Mouse (Mus musculus) forebrain, embryonic 14.5 days (tissue): ENCODE results near the gene Cdk5rap2. TPM values are rescaled to one million over a fixed set of nuclear protein-coding genes. Genes with fewer than 3 reads are reported as not detected.

ENCODE experiments used
- ATAC-seq: fragments of 200-750 bp; cut with Nextera tagmentation; 2 replicates; pipeline ENCODE4 v1.8.0; 2017; ENCODE audit warnings: mild to moderate bottlenecking, moderate library complexity
- DNase-seq: peaks from one replicate; pipeline ENCODE4 v3.0.0-alpha.2; 2015; ENCODE audit warnings: low spot score
- H3K27ac ChIP-seq: fragments of 300-500 bp; sonication (generic); 2 replicates; pipeline ENCODE4 v1.5.1; 2014; ENCODE audit warnings: low read depth, mild to moderate bottlenecking, control low read depth, low read length, moderate library complexity
- H3K27me3 ChIP-seq: fragments of 300-500 bp; sonication (generic); replicated peaks from 2 replicates; pipeline ENCODE4 v1.6.1; 2014; ENCODE audit warnings: low read length, control low read depth, mixed read lengths; ENCODE audit not compliant: control insufficient read depth, insufficient read depth
- H3K36me3 ChIP-seq: fragments of 300-500 bp; sonication (generic); 2 replicates; pipeline ENCODE4 v1.6.1; 2014; ENCODE audit warnings: low read length, control low read depth; ENCODE audit not compliant: control insufficient read depth, insufficient read depth
- H3K4me1 ChIP-seq: fragments of 300-500 bp; sonication (generic); 2 replicates; pipeline ENCODE4 v1.6.1; 2014; ENCODE audit warnings: antibody characterized with exemption, low read length, control low read depth; ENCODE audit not compliant: control insufficient read depth, insufficient read depth
- H3K4me2 ChIP-seq: fragments of 300-500 bp; sonication (generic); 2 replicates; pipeline ENCODE4 v1.6.1; 2014; ENCODE audit warnings: mild to moderate bottlenecking, control low read depth, low read length
- H3K4me3 ChIP-seq: fragments of 300-500 bp; sonication (generic); 2 replicates; pipeline ENCODE4 v1.5.1; 2014; ENCODE audit warnings: low read depth, low read length, control low read depth
- H3K9ac ChIP-seq: fragments of 300-500 bp; sonication (generic); 2 replicates; pipeline ENCODE4 v1.6.1; 2014; ENCODE audit warnings: mild to moderate bottlenecking, low read length, control low read depth, moderate library complexity
- H3K9me3 ChIP-seq: fragments of 300-500 bp; sonication (generic); replicated peaks from 2 replicates; pipeline ENCODE4 v1.6.1; 2016; ENCODE audit warnings: low read length, control low read depth, mixed read lengths; ENCODE audit not compliant: control insufficient read depth
- WGBS: fragments of 180-500 bp; shearing (Covaris S2); extraction: QIAGEN DNeasy Blood & Tissue Kit; methylation state at CpG from one replicate; pipeline ENCODE4 v1.1.7; 2014; 5-methylcytosine and 5-hydroxymethylcytosine counted together
- polyA plus RNA-seq: library from polyadenylated mRNA; unstranded; fragments of >200 nt; fragmentation: Nextera tagmentation; extraction: Ambion mirVana; gene quantifications from 2 replicates; pipeline ENCODE4 v1.2.1, GENCODE M21; 2014

Cdk5rap2 gene
- polyA plus RNA-seq, 1 experiment from 2014 or later: 14.7 TPM

GRCm38 (mm10) chr4:70365061-70365858, 45.0 kb downstream of the Cdk5rap2 start:
- H3K4me2 ChIP-seq: no peak overlapping the region
- DNase-seq: no peak
- no peaks in the 10 kb centered on the region for H3K4me1 ChIP-seq
- H3K9ac ChIP-seq: no peak overlapping the region
- ATAC-seq: peak; percentile 67; the same call in 1 of the 2 replicates
- H3K36me3 ChIP-seq: peaks cover 20% of the 10 kb centered on the region
- H3K27ac ChIP-seq: no peak overlapping the region
- WGBS: 38% methylated on average over 11 of the region's 11 CpGs
- H3K9me3 ChIP-seq: no peaks in the 10 kb centered on the region
- no peaks in the 10 kb centered on the region for H3K27me3 ChIP-seq
- H3K4me3 ChIP-seq: no peak overlapping the region

- peaks cover 39% of the 10 kb centered on the region for H3K36me3 ChIP-seq
- H3K27ac ChIP-seq: no peak overlapping the region
- ATAC-seq (no peak), DNase-seq (no peak)
- H3K4me3 ChIP-seq: no peak overlapping the region
- H3K4me2 ChIP-seq: no peak overlapping the region
- no peaks in the 10 kb centered on the region for H3K9me3 ChIP-seq
- 72% methylated on average over 4 of the region's 4 CpGs for WGBS
- H3K9ac ChIP-seq: no peak overlapping the region
- H3K27me3 ChIP-seq: no peaks in the 10 kb centered on the region
- no peaks in the 10 kb centered on the region for H3K4me1 ChIP-seq
Observed at GRCm38 (mm10) chr4:70361366-70361765, 48.9 kb downstream of the Cdk5rap2 start.

GRCm38 (mm10) chr4:70355659-70356350, 54.4 kb downstream of the Cdk5rap2 start:
- WGBS: 77% methylated on average over 9 of the region's 9 CpGs

GRCm38 (mm10) chr4:70354448-70354847, 55.8 kb downstream of the Cdk5rap2 start:
- no peak for DNase-seq

More at GRCm38 (mm10) chr4:70355659-70356350, 54.4 kb downstream of the Cdk5rap2 start:
- H3K4me1 ChIP-seq: no peaks in the 10 kb centered on the region
- H3K27ac ChIP-seq: no peak overlapping the region
- no peak overlapping the region for H3K9ac ChIP-seq
- H3K36me3 ChIP-seq: peaks cover 56% of the 10 kb centered on the region
- H3K9me3 ChIP-seq: no peaks in the 10 kb centered on the region
- H3K4me3 ChIP-seq: no peak overlapping the region
- peak; percentile 88 for ATAC-seq
- DNase-seq: peak; percentile 87
- no peak overlapping the region for H3K4me2 ChIP-seq
- no peaks in the 10 kb centered on the region for H3K27me3 ChIP-seq

GRCm38 (mm10) chr4:70353656-70354055, 56.6 kb downstream of the Cdk5rap2 start:
- no peaks in the 10 kb centered on the region for H3K27me3 ChIP-seq
- WGBS: 77% methylated on average over 3 of the region's 3 CpGs
- peaks cover 44% of the 10 kb centered on the region for H3K36me3 ChIP-seq
- DNase-seq (no peak), ATAC-seq (no peak)
- no peak overlapping the region for H3K9ac ChIP-seq
- no peak overlapping the region for H3K27ac ChIP-seq
- no peaks in the 10 kb centered on the region for H3K9me3 ChIP-seq
- H3K4me1 ChIP-seq: no peaks in the 10 kb centered on the region
- no peak overlapping the region for H3K4me3 ChIP-seq
- no peak overlapping the region for H3K4me2 ChIP-seq

More at GRCm38 (mm10) chr4:70354448-70354847, 55.8 kb downstream of the Cdk5rap2 start:
- H3K27me3 ChIP-seq: no peaks in the 10 kb centered on the region
- H3K9me3 ChIP-seq: no peaks in the 10 kb centered on the region
- no peak overlapping the region for H3K4me3 ChIP-seq
- H3K9ac ChIP-seq: no peak overlapping the region
- ATAC-seq: no peak
- no peak overlapping the region for H3K4me2 ChIP-seq
- peaks cover 43% of the 10 kb centered on the region for H3K36me3 ChIP-seq
- WGBS: 84% methylated on average over 14 of the region's 14 CpGs
- no peak overlapping the region for H3K27ac ChIP-seq
- no peaks in the 10 kb centered on the region for H3K4me1 ChIP-seq

GRCm38 (mm10) chr4:70335444-70336144, 74.6 kb downstream of the Cdk5rap2 start:
- peaks cover 3% of the 10 kb centered on the region; the same call in 1 of the 2 replicates for H3K4me1 ChIP-seq
- H3K27me3 ChIP-seq: no peaks in the 10 kb centered on the region
- H3K36me3 ChIP-seq: 0 out of 2 replicates have a peak, but pooled peaks cover 9% of the 10 kb centered on the region
- no peak overlapping the region for H3K9ac ChIP-seq
- WGBS: 53% methylated on average over 11 of the region's 11 CpGs
- H3K9me3 ChIP-seq: no peaks in the 10 kb centered on the region
- no peak overlapping the region for H3K4me2 ChIP-seq
- ATAC-seq (no peak), DNase-seq (no peak)
- no peak overlapping the region for H3K4me3 ChIP-seq
- no peak overlapping the region for H3K27ac ChIP-seq

- Histone ChIP-seq H3K9ac (no peak overlapping the region), H3K4me3 (no peak overlapping the region), H3K36me3 (0 out of 2 replicates have a peak, but pooled peaks cover 9% of the 10 kb centered on the region), H3K27ac (no peak overlapping the region), H3K27me3 (no peaks in the 10 kb centered on the region), H3K4me2 (no peak overlapping the region), H3K9me3 (no peaks in the 10 kb centered on the region), H3K4me1 (peaks cover 3% of the 10 kb centered on the region; the same call in 1 of the 2 replicates)
- DNase-seq (no peak), ATAC-seq (no peak)
- WGBS: 82% methylated on average over 4 of the region's 4 CpGs
Observed at GRCm38 (mm10) chr4:70334995-70335394, 75.2 kb downstream of the Cdk5rap2 start.

- H3K9ac ChIP-seq: no peak overlapping the region
- 0 out of 2 replicates have a peak, but pooled peaks cover 6% of the 10 kb centered on the region for H3K36me3 ChIP-seq
- H3K4me1 ChIP-seq: peaks cover 3% of the 10 kb centered on the region; the same call in 1 of the 2 replicates
- DNase-seq (no peak), ATAC-seq (no peak)
- WGBS: 91% methylated on average over 6 of the region's 6 CpGs
- H3K9me3 ChIP-seq: no peaks in the 10 kb centered on the region
- no peaks in the 10 kb centered on the region for H3K27me3 ChIP-seq
- H3K27ac ChIP-seq: no peak overlapping the region
- no peak overlapping the region for H3K4me2 ChIP-seq
- H3K4me3 ChIP-seq: no peak overlapping the region
Observed at GRCm38 (mm10) chr4:70332981-70333380, 77.3 kb downstream of the Cdk5rap2 start.
